Mouse (Mus musculus) heart, postnatal 0 days (tissue): ENCODE results near the gene Pou2f1. TPM values are rescaled to one million over a fixed set of nuclear protein-coding genes. Genes with fewer than 3 reads are reported as not detected.

Experiments
- ATAC-seq: fragments of 200-750 bp; cut with Nextera tagmentation; 2 replicates; pipeline ENCODE4 v1.8.0; 2017; ENCODE audit warnings: low read depth, moderate number of reproducible peaks, moderate library complexity; ENCODE audit not compliant: insufficient read depth
- DNase-seq: peaks from one replicate; pipeline ENCODE4 v3.0.0-alpha.2; 2016; ENCODE audit warnings: low spot score
- H3K27ac ChIP-seq: fragments of 300-500 bp; sonication (generic); 2 replicates; pipeline ENCODE4 v1.5.1; 2014; ENCODE audit warnings: low read depth, mild to moderate bottlenecking
- H3K27me3 ChIP-seq: fragments of 300-500 bp; sonication (generic); 2 replicates; pipeline ENCODE4 v1.6.1; 2014; ENCODE audit warnings: low read length, mixed read lengths; ENCODE audit not compliant: control insufficient read depth, insufficient read depth
- H3K36me3 ChIP-seq: fragments of 300-500 bp; sonication (generic); replicated peaks from 2 replicates; pipeline ENCODE4 v1.6.1; 2014; ENCODE audit warnings: low read length, mixed read lengths; ENCODE audit not compliant: control insufficient read depth, insufficient read depth
- H3K4me1 ChIP-seq: fragments of 300-500 bp; sonication (generic); 2 replicates; pipeline ENCODE4 v1.6.1; 2014; ENCODE audit warnings: antibody characterized with exemption; ENCODE audit not compliant: control insufficient read depth, insufficient read depth
- H3K4me2 ChIP-seq: fragments of 300-500 bp; sonication (generic); 2 replicates; pipeline ENCODE4 v1.6.1; 2014; ENCODE audit warnings: low read depth, mild to moderate bottlenecking, low read length, moderate library complexity
- H3K4me3 ChIP-seq: fragments of 300-500 bp; sonication (generic); 2 replicates; pipeline ENCODE4 v1.5.1; 2014; ENCODE audit warnings: low read depth, low read length
- H3K9ac ChIP-seq: fragments of 300-500 bp; sonication (generic); replicated peaks from 2 replicates; pipeline ENCODE4 v1.6.1; 2014; ENCODE audit warnings: low read depth, low read length, mixed read lengths
- H3K9me3 ChIP-seq: fragments of 300-500 bp; sonication (generic); replicated peaks from 2 replicates; pipeline ENCODE4 v1.6.1; 2016; ENCODE audit warnings: low read length; ENCODE audit not compliant: control insufficient read depth
- CTCF ChIP-seq: IDR thresholded peaks from 2 replicates; pipeline ENCODE4 v1.5.1; 2016; ENCODE audit warnings: antibody characterized with exemption, control low read depth, low read depth
- EP300 ChIP-seq: IDR thresholded peaks from 2 replicates; pipeline ENCODE4 v1.6.1; 2016; ENCODE audit warnings: antibody characterized with exemption, low read depth
- WGBS: fragments of 180-500 bp; shearing (Covaris S2); extraction: QIAGEN DNeasy Blood & Tissue Kit; methylation state at CpG from one replicate; pipeline ENCODE4 v1.1.7; 2014; 5-methylcytosine and 5-hydroxymethylcytosine counted together
- polyA plus RNA-seq: library from polyadenylated mRNA; unstranded; fragments of >200 nt; fragmentation: Nextera tagmentation; extraction: Ambion mirVana; gene quantifications from 2 replicates; pipeline ENCODE4 v1.2.1, GENCODE M21; 2015
- total RNA-seq: library from RNA; depleted of rRNA; stranded (reverse); fragments of >200 nt; gene quantifications from 2 replicates; pipeline ENCODE4 v1.2.3, GENCODE M21; 2014; ENCODE audit warnings: low replicate concordance

Gene Pou2f1
- total and polyA plus RNA-seq, 2 experiments from 2014 or later, result 5.2 to 27.0 TPM

DNA sequence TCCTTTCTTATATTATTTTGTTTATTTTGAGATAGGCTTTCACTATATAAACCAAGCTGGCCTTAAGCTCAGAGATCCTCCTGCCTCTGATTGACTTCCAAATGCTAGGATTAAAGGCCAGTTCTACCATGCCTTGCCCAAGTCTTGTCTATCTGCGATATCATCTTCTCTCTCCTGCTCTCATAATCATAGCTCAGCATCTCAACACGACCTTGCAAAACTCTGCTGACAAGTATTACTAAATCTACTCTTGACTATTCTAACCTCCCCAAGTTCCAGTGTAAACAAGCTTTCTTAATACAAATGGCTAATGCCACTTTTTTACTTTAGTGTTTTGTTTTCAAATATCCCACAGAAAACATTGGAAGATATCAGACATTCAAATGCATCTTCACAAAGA lies 94.3 kb downstream of the Pou2f1 start:
- H3K9ac ChIP-seq, result no peak overlapping the region
- H3K4me2 ChIP-seq, result no peak overlapping the region
- TF ChIP-seq CTCF (no peak), EP300 (no peak)
- ATAC-seq, result no peak
- WGBS, result 88% methylated on average over 2 of the region's 2 CpGs
- H3K27me3 ChIP-seq, result no peaks in the 10 kb centered on the region
- DNase-seq, result no peak
- H3K9me3 ChIP-seq, result no peaks in the 10 kb centered on the region
- H3K36me3 ChIP-seq, result peaks cover 41% of the 10 kb centered on the region
- no peak overlapping the region for H3K4me3 ChIP-seq
- H3K27ac ChIP-seq, result no peak overlapping the region
- no peaks in the 10 kb centered on the region for H3K4me1 ChIP-seq

DNA sequence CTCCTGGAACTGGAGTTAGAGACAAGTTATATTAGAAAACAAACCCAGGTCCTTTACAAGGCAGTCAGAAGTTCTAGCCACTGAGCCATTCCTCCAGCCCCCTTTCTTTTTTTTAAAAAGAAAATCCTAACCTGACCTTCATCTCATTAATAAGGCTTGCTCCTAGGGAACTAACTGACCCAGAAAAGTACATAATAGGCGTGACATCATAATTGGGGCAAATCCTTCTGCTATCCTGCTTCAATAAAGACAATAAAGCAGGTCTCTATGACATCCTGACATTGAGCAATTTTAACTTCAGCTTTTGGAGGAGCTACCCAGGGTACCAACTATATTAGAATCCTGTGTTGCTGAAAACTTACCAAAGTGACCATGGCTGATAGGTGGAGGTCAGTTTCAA lies 98.9 kb downstream of the Pou2f1 start:
- WGBS, result 90% methylated on average over 1 of the region's 1 CpGs
- H3K4me3 ChIP-seq, result no peak overlapping the region
- no peak for ATAC-seq
- H3K9ac ChIP-seq, result no peak overlapping the region
- TF ChIP-seq CTCF, result no peak
- no peak for TF ChIP-seq EP300
- H3K27ac ChIP-seq, result no peak overlapping the region
- H3K9me3 ChIP-seq, result no peaks in the 10 kb centered on the region
- no peaks in the 10 kb centered on the region for H3K27me3 ChIP-seq
- no peak overlapping the region for H3K4me2 ChIP-seq
- no peak for DNase-seq
- H3K4me1 ChIP-seq, result no peaks in the 10 kb centered on the region
- H3K36me3 ChIP-seq, result peaks cover 48% of the 10 kb centered on the region

DNA sequence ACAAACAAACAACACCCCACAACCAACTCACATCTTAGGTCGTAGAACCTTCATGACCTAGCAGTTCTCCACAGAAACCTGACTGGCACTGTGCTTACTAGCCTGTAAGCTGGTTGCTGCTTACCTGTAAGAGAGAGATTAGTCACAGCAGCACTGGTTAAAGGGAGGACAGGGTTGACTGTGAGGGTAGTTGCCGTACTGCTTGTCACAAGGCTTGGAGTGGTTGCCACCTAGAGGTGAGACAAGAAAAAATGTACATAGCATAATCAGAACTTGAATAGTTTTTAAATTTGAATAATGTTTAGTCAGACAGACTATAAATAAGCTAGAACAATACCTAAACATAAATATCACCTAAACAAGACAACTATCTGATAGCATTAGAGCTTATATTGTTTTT lies 110.8 kb downstream of the Pou2f1 start:
- Histone ChIP-seq H3K9ac (no peak overlapping the region), H3K27ac (no peak overlapping the region), H3K4me3 (no peak overlapping the region), H3K36me3 (peaks cover 47% of the 10 kb centered on the region), H3K4me2 (no peak overlapping the region), H3K9me3 (no peaks in the 10 kb centered on the region), H3K27me3 (no peaks in the 10 kb centered on the region), H3K4me1 (no peaks in the 10 kb centered on the region)
- 81% methylated on average over 2 of the region's 2 CpGs for WGBS
- TF ChIP-seq EP300 (no peak), CTCF (peak; percentile 33)
- DNase-seq, result no peak
- ATAC-seq, result no peak

DNA sequence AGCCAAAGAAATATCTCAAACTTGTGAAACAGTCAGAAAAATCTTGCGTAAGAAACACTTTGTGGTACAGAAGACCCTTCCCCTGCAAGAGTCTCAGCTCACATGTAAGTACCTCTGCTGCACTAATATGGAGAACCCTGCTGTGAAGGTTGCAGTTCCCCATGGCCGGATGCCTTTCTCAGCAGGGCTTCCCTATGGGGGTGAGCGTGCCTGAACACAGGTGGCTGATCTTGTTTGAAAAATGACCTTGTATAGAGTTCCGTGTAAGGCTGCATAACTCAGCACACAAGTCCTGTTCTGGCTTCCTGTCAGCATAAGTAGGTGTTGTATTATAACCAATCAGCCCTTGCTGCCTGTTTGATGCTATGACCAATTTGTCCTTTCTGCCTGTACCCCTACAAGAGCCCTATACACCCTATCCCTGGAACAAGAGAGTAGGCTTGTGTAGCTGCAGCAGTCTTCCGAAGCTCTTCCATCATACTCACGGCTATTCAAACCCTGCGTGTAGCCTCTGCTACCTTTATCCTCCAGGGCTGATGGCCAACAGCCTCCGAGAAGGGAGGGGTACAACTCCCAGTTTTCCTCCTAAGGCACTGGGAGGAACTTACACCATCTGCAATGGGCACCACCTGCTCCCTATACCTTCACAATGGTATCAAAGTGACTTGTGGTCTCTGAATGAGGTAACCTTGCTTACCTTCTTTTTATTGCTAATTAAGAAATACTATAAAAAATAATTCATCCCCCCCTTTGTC lies 120.2 kb downstream of the Pou2f1 start:
- WGBS, result 65% methylated on average over 8 of the region's 8 CpGs
- peaks cover 33% of the 10 kb centered on the region for H3K36me3 ChIP-seq
- H3K9me3 ChIP-seq, result no peaks in the 10 kb centered on the region
- no peak overlapping the region for H3K4me3 ChIP-seq
- TF ChIP-seq CTCF (no peak), EP300 (no peak)
- no peak overlapping the region for H3K4me2 ChIP-seq
- ATAC-seq, result no peak; the same call in 1 of the 2 replicates
- DNase-seq, result peak; percentile 11
- H3K27me3 ChIP-seq, result no peaks in the 10 kb centered on the region
- H3K4me1 ChIP-seq, result 0 out of 2 replicates have a peak, but pooled peaks cover 3% of the 10 kb centered on the region
- H3K9ac ChIP-seq, result no peak overlapping the region
- no peak overlapping the region for H3K27ac ChIP-seq

DNA sequence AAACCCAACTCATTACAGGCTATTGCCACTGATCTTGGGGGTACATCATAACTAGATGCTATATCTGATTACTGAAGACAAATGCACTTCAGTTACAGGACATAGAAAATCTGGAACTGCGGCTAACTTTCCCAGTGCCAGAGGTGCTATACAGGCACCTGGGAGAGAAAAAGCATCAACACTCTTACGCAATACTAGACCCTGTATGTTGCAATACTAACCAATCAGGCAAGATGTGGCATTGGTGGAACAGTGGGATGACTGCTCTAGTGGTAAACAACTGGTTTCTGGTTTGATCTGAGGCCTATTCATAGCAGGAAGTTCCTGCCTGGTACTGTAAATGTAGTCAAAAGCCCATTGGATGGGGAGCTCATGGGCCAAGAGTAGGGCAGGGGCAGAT lies 123.7 kb downstream of the Pou2f1 start:
- Histone ChIP-seq H3K9me3 (no peaks in the 10 kb centered on the region), H3K4me2 (no peak overlapping the region), H3K4me1 (0 out of 2 replicates have a peak, but pooled peaks cover 3% of the 10 kb centered on the region), H3K9ac (no peak overlapping the region), H3K4me3 (no peak overlapping the region), H3K27me3 (no peaks in the 10 kb centered on the region), H3K27ac (no peak overlapping the region), H3K36me3 (peaks cover 38% of the 10 kb centered on the region)
- no peak for DNase-seq
- no peak for TF ChIP-seq EP300
- TF ChIP-seq CTCF, result no peak
- 99% methylated on average over 2 of the region's 2 CpGs for WGBS
- no peak for ATAC-seq
